8 mouse cellular contexts compared by ENCODE assay signal in genomic region chr14:103131991-103132390, GRCm38 (mm10). TPM values are rescaled to one million over a fixed set of nuclear protein-coding genes. Genes with fewer than 3 reads are reported as not detected.
A peak's percentile ranks its signal among the peaks of the same experiment; 100 is the strongest.
DNase-seq lines count a peak whose midpoint lies in the region; ATAC-seq and TF ChIP-seq lines count a peak whose summit lies in the region.

No protein-coding gene starts in this region.

- H3K27me3 ChIP-seq in forebrain, postnatal 0 days (ENCODE audit: insufficient read depth, low read length) = no peaks in the 10 kb centered on the region
- H3K27me3 ChIP-seq in liver, embryonic 14.5 days (ENCODE audit: control insufficient read depth, insufficient read depth, low read length) = no peaks in the 10 kb centered on the region
- H3K27me3 ChIP-seq in stomach, embryonic 14.5 days (ENCODE audit: control insufficient read depth, insufficient read depth, low read length) = no peaks in the 10 kb centered on the region

- no peak overlapping the region for H3K27ac ChIP-seq in forebrain, postnatal 0 days (ENCODE audit: low read depth, low read length)
- no peak overlapping the region for H3K27ac ChIP-seq in liver, embryonic 14.5 days
- no peak overlapping the region for H3K27ac ChIP-seq in stomach, embryonic 14.5 days (ENCODE audit: low read length)

- 77% methylated on average over 2 of the region's 2 CpGs for WGBS in forebrain, postnatal 0 days
- WGBS in liver, embryonic 14.5 days (ENCODE audit: insufficient replicate concordance) = 76% methylated on average over 2 of the region's 2 CpGs
- WGBS in stomach, embryonic 14.5 days = 79% methylated on average over 2 of the region's 2 CpGs

- H3K9ac ChIP-seq in forebrain, postnatal 0 days = no peak overlapping the region
- no peak overlapping the region for H3K9ac ChIP-seq in liver, embryonic 14.5 days (replicated peaks)
- no peak overlapping the region for H3K9ac ChIP-seq in stomach, embryonic 14.5 days (replicated peaks; ENCODE audit: low read depth, low read length)

- TF ChIP-seq EP300 in liver, embryonic 14.5 days (IDR thresholded peaks at IDR 0.05; ENCODE audit: low read depth) = no peak

- H3K4me3 ChIP-seq in forebrain, postnatal 0 days (ENCODE audit: low read depth, low read length) = no peak overlapping the region
- no peak overlapping the region for H3K4me3 ChIP-seq in liver, embryonic 14.5 days (ENCODE audit: insufficient read depth in 1 of 2, low read depth in 2 of 2, low read length in 2 of 2)
- no peak overlapping the region for H3K4me3 ChIP-seq in stomach, embryonic 14.5 days (ENCODE audit: low read depth, low read length)

- intact Hi-C loops in heart, postnatal 10 days (cut with DNase I) = no loop called here
- intact Hi-C loops in heart, postnatal 25 days (cut with DNase I) = loop anchor here (2.0 kb wide), 1 partner anchor 67 kb away; no protein-coding TSS in a partner anchor

- TF ChIP-seq CTCF in forebrain, postnatal 0 days (IDR thresholded peaks at IDR 0.05; ENCODE audit: low read depth) = peak; percentile 62
- peak; percentile 90 for TF ChIP-seq CTCF in liver, embryonic 14.5 days (IDR thresholded peaks at IDR 0.05; ENCODE audit: low read depth)

- no peaks in the 10 kb centered on the region for H3K4me1 ChIP-seq in forebrain, postnatal 0 days (ENCODE audit: insufficient read depth)
- H3K4me1 ChIP-seq in liver, embryonic 14.5 days (replicated peaks; ENCODE audit: control insufficient read depth in 2 of 2, insufficient read depth in 2 of 2, low read length in 1 of 2) = no peaks in the 10 kb centered on the region
- no peaks in the 10 kb centered on the region for H3K4me1 ChIP-seq in stomach, embryonic 14.5 days (ENCODE audit: control insufficient read depth, insufficient read depth, low read length)

- peak; percentile 81 for ATAC-seq in forebrain, postnatal 0 days
- peak; percentile 72 for ATAC-seq in liver, embryonic 14.5 days (ENCODE audit: insufficient read depth)
- peak; percentile 37; the same call in 1 of the 2 replicates for ATAC-seq in stomach, embryonic 14.5 days (ENCODE audit: insufficient number of reproducible peaks, insufficient read depth, low FRiP score, low read depth)

- DNase-seq in heart, postnatal 10 days = peak; percentile 14 to 39
- DNase-seq in heart, postnatal 25 days (ENCODE audit: low spot score) = no peak
- peak; percentile 66 for DNase-seq in CD4-positive, CD25-positive, alpha-beta regulatory T cell, adult 2 months (ENCODE audit: low read depth, low spot score)
- peak; percentile 91 for DNase-seq in ZHBTc4 (ENCODE audit: low read depth, low spot score)
- peak; percentile 29 for DNase-seq in forebrain, postnatal 0 days
- DNase-seq in liver, embryonic 14.5 days (ENCODE audit: low read depth in 3 of 3, low spot score in 3 of 3) = peak; percentile 9 to 20 (median 17)
- no peak for DNase-seq in yolk sac, embryonic 10.5 days (ENCODE audit: low spot score)

- no peaks in the 10 kb centered on the region for H3K9me3 ChIP-seq in forebrain, postnatal 0 days (ENCODE audit: low read length)
- H3K9me3 ChIP-seq in liver, embryonic 14.5 days (ENCODE audit: control insufficient read depth, low read length) = no peaks in the 10 kb centered on the region
- H3K9me3 ChIP-seq in stomach, embryonic 14.5 days (ENCODE audit: control insufficient read depth, low read depth, low read length) = no peaks in the 10 kb centered on the region

- no peak overlapping the region for H3K4me2 ChIP-seq in forebrain, postnatal 0 days (ENCODE audit: low read depth)
- H3K4me2 ChIP-seq in liver, embryonic 14.5 days (ENCODE audit: low read depth) = no peak overlapping the region
- H3K4me2 ChIP-seq in stomach, embryonic 14.5 days (replicated peaks; ENCODE audit: low read depth, low read length) = no peak overlapping the region

- H3K36me3 ChIP-seq in forebrain, postnatal 0 days (ENCODE audit: insufficient read depth) = peaks cover 61% of the 10 kb centered on the region
- peaks cover 8% of the 10 kb centered on the region for H3K36me3 ChIP-seq in liver, embryonic 14.5 days (replicated peaks; ENCODE audit: control insufficient read depth, insufficient read depth, low read depth)
- peaks cover 40% of the 10 kb centered on the region for H3K36me3 ChIP-seq in stomach, embryonic 14.5 days (ENCODE audit: control insufficient read depth, insufficient read depth, low read length)

RNA-seq across cellular contexts. Expression of gene Fbxl3, which starts 32.6 kb away (rescaled TPM):
- total RNA-seq in heart, postnatal 10 days (2021) = 10 to 100 TPM; 59.8 to 65.2 TPM
- 10 to 100 TPM; 53.9 to 55.5 TPM for total RNA-seq in heart, postnatal 25 days (2021)
- total RNA-seq in forebrain, postnatal 0 days (2014; rRNA removed) = 63.9 and 77.4 TPM in 2 replicates
- polyA plus RNA-seq in forebrain, postnatal 0 days (2015; fragmentation: Nextera tagmentation; extraction: Ambion mirVana) = 18.0 and 22.7 TPM in 2 replicates
- 17.3 and 21.9 TPM in 2 replicates for polyA plus RNA-seq in liver, embryonic 14.5 days (2012; rRNA removed)
- polyA plus RNA-seq in liver, embryonic 14.5 days (2014; fragmentation: Nextera tagmentation; extraction: Ambion mirVana) = 12.6 and 16.0 TPM in 2 replicates
- 32.4 and 34.2 TPM in 2 replicates for polyA plus RNA-seq in stomach, embryonic 14.5 days (2014; fragmentation: Nextera tagmentation; extraction: Ambion mirVana)

Comparison
In these comparisons a context has a peak if more than half of its experiments do, and no peak if none do; other contexts are left out.
1. DNase-seq: peak in heart, postnatal 10 days (2 of 2), CD4-positive, CD25-positive, alpha-beta regulatory T cell, adult 2 months (single experiment), ZHBTc4 (single experiment), forebrain, postnatal 0 days (single experiment) and liver, embryonic 14.5 days (3 of 3); none in heart, postnatal 25 days (single experiment) and yolk sac, embryonic 10.5 days (single experiment).
2. Peak in every context shown above with its lines, with median percentiles within 50 percentile points of each other: ATAC-seq.